Mouse (Mus musculus) liver, embryonic 16.5 days (tissue): ENCODE measurements around the gene Rubcn. TPM values are rescaled to one million over a fixed set of nuclear protein-coding genes. Genes with fewer than 3 reads are reported as not detected.
A peak's percentile ranks its signal among the peaks of the same experiment; 100 is the strongest.
"Not testable (repeated sequence)": the region's sequence is repeated elsewhere in the genome, so short reads cannot be mapped to it uniquely, and the experiment has no call there.

ENCODE experiments used
- ATAC-seq: fragments of 200-750 bp; cut with Nextera tagmentation; 2 replicates; pipeline ENCODE4 v1.8.0; 2017; ENCODE audit warnings: low read depth, mild to moderate bottlenecking, moderate number of reproducible peaks, moderate library complexity
- H3K27ac ChIP-seq: fragments of 300-500 bp; sonication (generic); 2 replicates; pipeline ENCODE4 v1.5.1; 2014; ENCODE audit warnings: mild to moderate bottlenecking, low read length
- H3K27me3 ChIP-seq: fragments of 300-500 bp; sonication (generic); 2 replicates; pipeline ENCODE4 v1.6.1; 2014; ENCODE audit warnings: low read depth, low read length, mixed read lengths; ENCODE audit not compliant: control insufficient read depth, insufficient read depth
- H3K36me3 ChIP-seq: fragments of 300-500 bp; sonication (generic); 2 replicates; pipeline ENCODE4 v1.6.1; 2014; ENCODE audit warnings: mild to moderate bottlenecking; ENCODE audit not compliant: control insufficient read depth, insufficient read depth
- H3K4me1 ChIP-seq: fragments of 300-500 bp; sonication (generic); 2 replicates; pipeline ENCODE4 v1.6.1; 2014; ENCODE audit warnings: low read depth, low read length, mixed read lengths; ENCODE audit not compliant: control insufficient read depth
- H3K4me2 ChIP-seq: fragments of 300-500 bp; sonication (generic); 2 replicates; pipeline ENCODE4 v1.6.1; 2014; ENCODE audit warnings: low read depth, low read length, mixed read lengths
- H3K4me3 ChIP-seq: fragments of 300-500 bp; sonication (generic); 2 replicates; pipeline ENCODE4 v1.5.1; 2014; ENCODE audit warnings: low read depth, mild to moderate bottlenecking, low read length
- H3K9ac ChIP-seq: fragments of 300-500 bp; sonication (generic); 2 replicates; pipeline ENCODE4 v1.6.1; 2014; ENCODE audit warnings: low read depth, low read length
- H3K9me3 ChIP-seq: fragments of 300-500 bp; sonication (generic); replicated peaks from 2 replicates; pipeline ENCODE4 v1.6.1; 2016; ENCODE audit warnings: low read length; ENCODE audit not compliant: control insufficient read depth
- WGBS: fragments of 180-500 bp; shearing (Covaris S2); extraction: QIAGEN DNeasy Blood & Tissue Kit; methylation state at CpG from one replicate; pipeline ENCODE4 v1.1.7; 2014; ENCODE audit not compliant: insufficient replicate concordance; 5-methylcytosine and 5-hydroxymethylcytosine counted together
- polyA plus RNA-seq: library from polyadenylated mRNA; unstranded; fragments of >200 nt; fragmentation: Nextera tagmentation; extraction: Ambion mirVana; gene quantifications from 2 replicates; pipeline ENCODE4 v1.2.1, GENCODE M21; 2015

The Rubcn gene
- polyA plus RNA-seq: 5.4 and 6.1 TPM in 2 replicates

GRCm38 (mm10) chr16:32877343-32878156, at the start of gene Rubcn, which contains the start of gene Fyttd1:
Gene Rubcn, minus strand, starts transcription at chr16:32877766.
Gene Fyttd1, plus strand, starts transcription at chr16:32877500.
- peak within 1 kb of the TSS; percentile 83 for H3K9ac ChIP-seq
- peaks cover 11% of the 10 kb centered on the region for H3K4me1 ChIP-seq
- no peaks in the 10 kb centered on the region for H3K9me3 ChIP-seq
- ATAC-seq: peak; percentile 98
- under 1% methylated on average over 80 of the region's 83 CpGs for WGBS
- H3K27ac ChIP-seq: peak within 1 kb of the TSS; percentile 74
- H3K4me3 ChIP-seq: peak within 1 kb of the TSS; percentile 85
- H3K4me2 ChIP-seq: peak within 1 kb of the TSS; percentile 98
- no peaks in the 10 kb centered on the region for H3K36me3 ChIP-seq
- H3K27me3 ChIP-seq: no peaks in the 10 kb centered on the region

DNA sequence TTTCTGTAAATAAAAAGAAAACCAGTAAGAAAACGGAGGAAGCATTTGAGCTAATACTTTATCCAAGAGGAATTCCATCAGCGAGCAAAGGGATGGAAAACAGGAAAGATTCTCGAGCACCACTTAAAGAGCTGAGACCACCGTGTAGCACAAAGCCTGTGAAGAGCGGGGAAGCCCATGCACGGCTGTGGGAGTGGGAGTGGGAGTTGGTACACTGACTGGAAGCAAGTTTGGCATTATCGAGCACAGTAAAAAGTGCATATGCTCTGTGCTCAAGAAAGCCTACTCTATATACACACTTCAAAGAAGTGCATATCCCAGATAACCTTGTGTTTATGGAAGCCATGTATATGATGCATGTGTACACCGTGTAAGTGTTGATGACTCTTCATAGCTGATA, 49.5 kb upstream of the Rubcn start:
- WGBS: 80% methylated on average over 8 of the region's 8 CpGs

GRCm38 (mm10) chr16:32926629-32927028, 49.1 kb upstream of the Rubcn start:
- not testable (repeated sequence) for H3K4me1 ChIP-seq, H3K9ac ChIP-seq, H3K9me3 ChIP-seq, H3K4me3 ChIP-seq, H3K27ac ChIP-seq, H3K36me3 ChIP-seq, H3K27me3 ChIP-seq, ATAC-seq, H3K4me2 ChIP-seq
- 82% methylated on average over 9 of the region's 9 CpGs for WGBS

More for the DNA sequence above, 49.5 kb upstream of the Rubcn start:
- no peaks in the 10 kb centered on the region for H3K36me3 ChIP-seq
- H3K4me2 ChIP-seq: no peak overlapping the region
- no peak overlapping the region for H3K4me3 ChIP-seq
- H3K27ac ChIP-seq: no peak overlapping the region
- H3K9ac ChIP-seq: no peak overlapping the region
- H3K27me3 ChIP-seq: no peaks in the 10 kb centered on the region
- no peak for ATAC-seq
- no peaks in the 10 kb centered on the region for H3K4me1 ChIP-seq
- no peaks in the 10 kb centered on the region for H3K9me3 ChIP-seq

DNA sequence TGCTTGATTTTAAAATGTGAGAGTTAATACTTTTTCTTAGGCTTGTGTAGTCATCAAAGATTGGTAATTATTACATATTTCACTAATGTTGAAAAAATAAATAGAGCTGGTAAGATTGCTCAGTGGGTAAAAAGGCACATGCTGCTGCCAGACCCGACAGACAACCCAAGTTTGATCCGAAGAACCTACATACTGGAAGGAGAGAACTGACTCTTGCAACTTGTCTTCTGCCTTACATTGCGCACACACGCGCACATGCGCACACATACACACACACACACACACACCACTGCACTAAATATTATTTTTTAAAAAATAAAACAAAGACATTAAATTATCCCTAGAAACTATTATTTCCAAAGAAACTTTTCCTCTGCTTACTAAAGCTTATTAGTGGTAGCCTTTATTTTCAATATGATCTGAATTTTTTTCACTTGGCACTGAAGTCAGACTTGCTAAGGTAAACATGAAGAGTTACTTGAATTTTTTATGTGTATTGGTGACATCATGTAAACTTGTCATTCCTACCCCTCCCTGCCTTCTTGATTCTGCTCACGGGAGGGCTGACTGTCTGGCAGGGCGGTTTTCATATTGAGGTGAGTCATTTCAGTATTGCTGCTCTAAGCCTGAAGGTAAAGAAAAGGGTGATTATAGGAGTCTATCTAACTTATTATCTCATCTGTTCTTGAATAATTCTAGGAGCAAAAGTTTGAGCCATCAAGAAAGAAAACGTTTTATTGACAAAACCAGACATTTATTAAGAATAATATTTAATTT, 37.9 kb upstream of the Rubcn start:
- Histone ChIP-seq H3K9ac (no peak overlapping the region), H3K27me3 (no peaks in the 10 kb centered on the region), H3K4me2 (peak overlapping the region; percentile 69), H3K36me3 (no peaks in the 10 kb centered on the region), H3K4me1 (peaks cover 13% of the 10 kb centered on the region), H3K9me3 (no peaks in the 10 kb centered on the region), H3K4me3 (peak overlapping the region; percentile 10; the same call in 1 of the 2 replicates), H3K27ac (no peak overlapping the region)
- 64% methylated on average over 9 of the region's 9 CpGs for WGBS
- no peak for ATAC-seq

GRCm38 (mm10) chr16:32913937-32914881, 36.6 kb upstream of the Rubcn start, which contains the start of gene Lrch3:
Gene Lrch3, plus strand, starts transcription at chr16:32914100.
- H3K9ac ChIP-seq: peak within 1 kb of the TSS; percentile 97
- H3K9me3 ChIP-seq: no peaks in the 10 kb centered on the region
- under 1% methylated on average over 80 of the region's 85 CpGs for WGBS
- H3K4me3 ChIP-seq: peak within 1 kb of the TSS; percentile 97
- H3K27me3 ChIP-seq: no peaks in the 10 kb centered on the region
- H3K4me2 ChIP-seq: peak within 1 kb of the TSS; percentile 69
- peak; percentile 91 for ATAC-seq
- H3K27ac ChIP-seq: peak within 1 kb of the TSS; percentile 88
- H3K4me1 ChIP-seq: peaks cover 13% of the 10 kb centered on the region
- no peaks in the 10 kb centered on the region for H3K36me3 ChIP-seq

DNA sequence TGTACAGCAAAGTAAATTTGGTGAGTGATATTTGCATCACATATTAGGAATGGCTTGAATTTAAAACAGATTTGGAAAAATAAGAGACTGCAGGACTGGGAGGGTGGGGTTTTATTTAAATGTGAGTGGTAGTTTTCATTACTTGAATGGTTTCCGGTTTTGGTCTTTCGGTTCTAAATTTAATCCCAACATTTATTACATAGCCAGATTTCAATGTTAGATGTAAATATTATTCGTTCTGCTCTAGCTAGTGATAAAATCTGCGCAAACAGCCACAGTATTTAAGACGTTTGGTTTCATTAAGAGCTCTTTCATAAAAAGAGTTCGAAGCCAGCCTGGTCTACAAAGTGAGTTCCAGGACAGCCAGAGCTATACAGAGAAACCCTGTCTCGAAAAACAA, 35.6 kb upstream of the Rubcn start:
- WGBS: 52% methylated on average over 7 of the region's 7 CpGs
- Histone ChIP-seq H3K4me1 (peaks cover 13% of the 10 kb centered on the region), H3K9ac (peak overlapping the region; percentile 97), H3K9me3 (no peaks in the 10 kb centered on the region), H3K4me3 (peak overlapping the region; percentile 97), H3K27ac (no peak overlapping the region), H3K27me3 (no peaks in the 10 kb centered on the region), H3K4me2 (peak overlapping the region; percentile 69), H3K36me3 (no peaks in the 10 kb centered on the region)
- no peak for ATAC-seq

DNA sequence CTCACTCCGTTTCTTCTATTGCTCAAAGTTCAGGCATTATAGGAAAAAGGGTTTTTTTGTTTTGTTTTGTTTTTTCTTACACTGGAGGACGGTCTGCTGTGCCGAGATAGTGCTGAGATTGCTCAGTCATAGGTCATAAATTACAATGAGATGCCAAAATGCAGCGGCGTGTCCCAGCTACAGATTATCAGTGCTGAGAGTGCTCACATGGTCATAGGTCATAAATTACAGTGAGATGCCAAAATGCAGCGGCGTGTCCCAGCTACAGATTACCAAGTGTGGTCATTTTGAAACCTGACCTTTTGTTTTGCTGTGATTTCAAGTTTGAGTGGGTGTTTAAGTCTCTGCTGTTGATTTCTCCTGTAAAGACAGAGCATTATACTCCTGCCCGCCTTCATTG, 29.2 kb upstream of the Rubcn start:
- H3K4me3 ChIP-seq: no peak overlapping the region
- 59% methylated on average over 8 of the region's 8 CpGs for WGBS
- 0 out of 2 replicates have a peak, but pooled peaks cover 2% of the 10 kb centered on the region for H3K36me3 ChIP-seq
- H3K27ac ChIP-seq: no peak overlapping the region
- no peak overlapping the region for H3K9ac ChIP-seq
- H3K4me2 ChIP-seq: no peak overlapping the region
- H3K4me1 ChIP-seq: peaks cover under 1% of the 10 kb centered on the region; the same call in 1 of the 2 replicates
- no peaks in the 10 kb centered on the region for H3K27me3 ChIP-seq
- no peak for ATAC-seq
- H3K9me3 ChIP-seq: no peaks in the 10 kb centered on the region

DNA sequence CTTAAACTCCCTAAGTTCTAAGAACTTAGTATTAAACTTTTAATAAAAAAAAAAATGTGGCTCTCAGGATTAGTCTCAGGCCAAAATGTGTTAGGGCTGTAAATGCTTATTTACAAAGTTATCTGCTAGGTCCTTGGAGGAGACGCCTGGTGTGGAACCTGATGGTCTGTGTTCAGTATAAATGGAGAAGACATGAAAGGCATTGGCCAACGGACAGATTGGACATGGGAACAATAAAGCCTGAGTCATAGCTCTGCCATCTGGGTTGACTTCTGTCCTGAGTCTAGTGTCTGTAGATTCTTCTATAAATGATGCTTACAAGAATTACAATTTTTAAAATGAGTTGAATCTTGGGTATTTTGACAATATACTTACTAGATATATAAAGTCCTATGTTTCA, 28.6 kb upstream of the Rubcn start:
- H3K4me2 ChIP-seq: no peak overlapping the region
- H3K27ac ChIP-seq: no peak overlapping the region
- ATAC-seq: no peak
- H3K9ac ChIP-seq: no peak overlapping the region
- no peaks in the 10 kb centered on the region for H3K9me3 ChIP-seq
- 67% methylated on average over 2 of the region's 2 CpGs for WGBS
- H3K27me3 ChIP-seq: no peaks in the 10 kb centered on the region
- H3K4me3 ChIP-seq: no peak overlapping the region
- H3K36me3 ChIP-seq: 0 out of 2 replicates have a peak, but pooled peaks cover 2% of the 10 kb centered on the region
- no peaks in the 10 kb centered on the region for H3K4me1 ChIP-seq
